Mouse (Mus musculus) kidney, adult 2 months (tissue): ENCODE measurements around the gene Zbtb20. TPM values are rescaled to one million over a fixed set of nuclear protein-coding genes. Genes with fewer than 3 reads are reported as not detected.

Source experiments
- DNase-seq: peaks from one replicate; pipeline ENCODE4 v3.0.0; 2021
- H3K27ac ChIP-seq: fragments of 200-500 bp; 2 replicates; pipeline ENCODE4 v1.5.1; 2012; ENCODE audit warnings: low read depth, low read length, control low read depth, inconsistent platforms; ENCODE audit not compliant: insufficient read depth
- H3K27me3 ChIP-seq: fragments of 200-500 bp; replicated peaks from 2 replicates; pipeline ENCODE4 v1.6.1; 2012; ENCODE audit warnings: mild to moderate bottlenecking, moderate library complexity, low read length, inconsistent platforms; ENCODE audit not compliant: control insufficient read depth, insufficient read depth
- H3K36me3 ChIP-seq: fragments of 200-500 bp; 2 replicates; pipeline ENCODE4 v1.6.1; 2012; ENCODE audit warnings: mild to moderate bottlenecking, moderate library complexity, low read length, inconsistent platforms; ENCODE audit not compliant: control insufficient read depth, insufficient read depth
- H3K4me1 ChIP-seq: fragments of 200-500 bp; 2 replicates; pipeline ENCODE4 v1.6.1; 2011; ENCODE audit warnings: low read length; ENCODE audit not compliant: control insufficient read depth, insufficient read depth
- H3K4me3 ChIP-seq: fragments of 200-500 bp; 2 replicates; pipeline ENCODE4 v1.5.1; 2011; ENCODE audit warnings: mild to moderate bottlenecking, low read depth, low read length, control low read depth; ENCODE audit not compliant: insufficient read depth
- CTCF ChIP-seq: fragments of 200-500 bp; conservative IDR thresholded peaks from 2 replicates; pipeline ENCODE4 v1.5.1; 2011; ENCODE audit warnings: low read depth, mild to moderate bottlenecking, control low read depth, low read length, moderate library complexity, mixed read lengths; ENCODE audit not compliant: insufficient read depth, insufficient read length
- POLR2A ChIP-seq: fragments of 200-500 bp; IDR thresholded peaks from one replicate; pipeline ENCODE4 v1.6.1; 2011; ENCODE audit warnings: low read depth, low read length, control low read depth
- WGBS: fragments of 180-500 bp; shearing (Covaris S2); methylation state at CpG from one replicate; pipeline ENCODE4 v1.1.7; 2018; 5-methylcytosine and 5-hydroxymethylcytosine counted together
- polyA plus RNA-seq: library from polyadenylated mRNA; depleted of rRNA; stranded (reverse); fragments of >200 nt; gene quantifications from 2 replicates; pipeline ENCODE4 v1.2.3, GENCODE M21; 2012

Gene Zbtb20
- polyA plus RNA-seq, 1 experiment, result 25.1 TPM

GRCm38 (mm10) chr16:43565872-43566271, 690.2 kb downstream of the Zbtb20 start:
- no peak overlapping the region for H3K27ac ChIP-seq
- H3K27me3 ChIP-seq, result no peaks in the 10 kb centered on the region
- 0 out of 2 replicates have a peak, but pooled peaks cover 4% of the 10 kb centered on the region for H3K36me3 ChIP-seq
- TF ChIP-seq POLR2A, result no peak
- no peak for TF ChIP-seq CTCF
- WGBS, result 43% methylated on average over 4 of the region's 4 CpGs
- H3K4me1 ChIP-seq, result no peaks in the 10 kb centered on the region
- DNase-seq, result no peak
- H3K4me3 ChIP-seq, result no peak overlapping the region

GRCm38 (mm10) chr16:43566511-43566910, 690.8 kb downstream of the Zbtb20 start:
- no peak overlapping the region for H3K27ac ChIP-seq
- no peak overlapping the region for H3K4me3 ChIP-seq
- no peaks in the 10 kb centered on the region for H3K4me1 ChIP-seq
- H3K27me3 ChIP-seq, result no peaks in the 10 kb centered on the region
- DNase-seq, result no peak
- 0 out of 2 replicates have a peak, but pooled peaks cover 4% of the 10 kb centered on the region for H3K36me3 ChIP-seq
- no peak for TF ChIP-seq POLR2A
- 76% methylated on average over 1 of the region's 1 CpGs for whole genome bisulfite sequencing

GRCm38 (mm10) chr16:43571376-43572081, 695.8 kb downstream of the Zbtb20 start:
- no peak for DNase-seq
- H3K27me3 ChIP-seq, result no peaks in the 10 kb centered on the region
- H3K4me3 ChIP-seq, result no peak overlapping the region
- TF ChIP-seq CTCF (no peak), POLR2A (no peak)
- H3K4me1 ChIP-seq, result peaks cover 11% of the 10 kb centered on the region; the same call in 1 of the 2 replicates
- WGBS, result 91% methylated on average over 16 of the region's 16 CpGs
- no peak overlapping the region for H3K27ac ChIP-seq
- H3K36me3 ChIP-seq, result peaks cover 1% of the 10 kb centered on the region; the same call in 1 of the 2 replicates

- Histone ChIP-seq H3K27me3 (no peaks in the 10 kb centered on the region), H3K4me3 (no peak overlapping the region), H3K4me1 (peaks cover 11% of the 10 kb centered on the region; the same call in 1 of the 2 replicates), H3K27ac (0 out of 2 replicates have a peak overlapping the region, but pooled peaks have one; percentile 70), H3K36me3 (peaks cover 1% of the 10 kb centered on the region; the same call in 1 of the 2 replicates)
- WGBS, result 79% methylated on average over 5 of the region's 5 CpGs
- no peak for DNase-seq
- TF ChIP-seq POLR2A (no peak), CTCF (no peak)
Measured at GRCm38 (mm10) chr16:43572171-43572570, 696.5 kb downstream of the Zbtb20 start.

- no peaks in the 10 kb centered on the region for H3K27me3 ChIP-seq
Measured at GRCm38 (mm10) chr16:43572766-43573165, 697.1 kb downstream of the Zbtb20 start.

GRCm38 (mm10) chr16:43573181-43573833, 697.6 kb downstream of the Zbtb20 start:
- WGBS, result 46% methylated on average over 14 of the region's 14 CpGs
- no peaks in the 10 kb centered on the region for H3K27me3 ChIP-seq
- peak; percentile 44 for DNase-seq
- peaks cover 11% of the 10 kb centered on the region; the same call in 1 of the 2 replicates for H3K4me1 ChIP-seq
- peaks cover 1% of the 10 kb centered on the region; the same call in 1 of the 2 replicates for H3K36me3 ChIP-seq
- TF ChIP-seq CTCF (no peak), POLR2A (no peak)
- peak overlapping the region; percentile 70 for H3K27ac ChIP-seq
- no peak overlapping the region for H3K4me3 ChIP-seq

More at GRCm38 (mm10) chr16:43572766-43573165, 697.1 kb downstream of the Zbtb20 start:
- peaks cover 11% of the 10 kb centered on the region; the same call in 1 of the 2 replicates for H3K4me1 ChIP-seq
- peak overlapping the region; percentile 70 for H3K27ac ChIP-seq
- TF ChIP-seq CTCF (no peak), POLR2A (no peak)
- DNase-seq, result peak; percentile 26
- H3K36me3 ChIP-seq, result peaks cover 1% of the 10 kb centered on the region; the same call in 1 of the 2 replicates
- WGBS, result 63% methylated on average over 10 of the region's 10 CpGs
- no peak overlapping the region for H3K4me3 ChIP-seq
